Mouse (Mus musculus) CH12.LX (cell line): Measurements from ENCODE around the gene Nfic. TPM values are rescaled to one million over a fixed set of nuclear protein-coding genes. Genes with fewer than 3 reads are reported as not detected.

ENCODE experiments used
- DNase-seq: peaks from one replicate; pipeline ENCODE4 v3.0.0-alpha.2; 2013; ENCODE audit errors: extremely low read depth
- H3K27ac ChIP-seq: 2 replicates; pipeline ENCODE4 v1.5.1; 2012; ENCODE audit warnings: low read depth, mild to moderate bottlenecking, control low read depth, moderate library complexity; ENCODE audit not compliant: insufficient read depth
- H3K27me3 ChIP-seq: replicated peaks from 2 replicates; pipeline ENCODE3; 2012; ENCODE audit warnings: inconsistent platforms
- H3K36me3 ChIP-seq, 2 experiments: replicated peaks in 1 of 2; 2 replicates each; pipeline versions ENCODE3 to v1.6.1; 2012; ENCODE audit warnings: inconsistent platforms in 1 of 2, low read length in 1 of 2, mild to moderate bottlenecking in 1 of 2, mixed read lengths in 1 of 2, moderate library complexity in 1 of 2; ENCODE audit not compliant: control insufficient read depth in 1 of 2, insufficient read depth in 1 of 2
- H3K4me1 ChIP-seq, 2 experiments: 2 replicates each; pipeline ENCODE4 v1.6.1; 2012; ENCODE audit warnings: inconsistent platforms in 1 of 2, moderate library complexity in 1 of 2; ENCODE audit not compliant: insufficient read depth in 2 of 2, control insufficient read depth in 1 of 2
- H3K4me2 ChIP-seq: 2 replicates; pipeline ENCODE4 v1.6.1; 2012; ENCODE audit warnings: low read depth, mild to moderate bottlenecking, control low read depth; ENCODE audit not compliant: poor library complexity, insufficient read depth, severe bottlenecking
- H3K4me3 ChIP-seq, 3 experiments: fragments of 150-350 bp in 1 of 3; sonication (generic) in 1 of 3; replicated peaks in 1 of 3; 2 replicates each; pipeline versions ENCODE3 to v1.5.1; 2011 to 2012; ENCODE audit warnings: low read depth in 2 of 3, low read length in 2 of 3, mild to moderate bottlenecking in 2 of 3, moderate library complexity in 2 of 3, control low read depth in 1 of 3, improper control_type of control experiment in 1 of 3, inconsistent platforms in 1 of 3, mixed read lengths in 1 of 3; ENCODE audit not compliant: poor library complexity in 1 of 3
- H3K79me2 ChIP-seq: replicated peaks from 2 replicates; pipeline ENCODE4 v1.6.1; 2012; ENCODE audit warnings: mild to moderate bottlenecking, moderate library complexity; ENCODE audit not compliant: control insufficient read depth, poor library complexity, insufficient read depth, severe bottlenecking; ENCODE audit errors: extremely low read depth
- H3K9ac ChIP-seq: 2 replicates; pipeline ENCODE4 v1.6.1; 2012; ENCODE audit warnings: low read depth, mild to moderate bottlenecking, control low read depth, moderate library complexity; ENCODE audit not compliant: insufficient read depth
- H3K9me3 ChIP-seq: replicated peaks from 2 replicates; pipeline ENCODE3; 2012; ENCODE audit warnings: low read length, inconsistent platforms, mixed read lengths
- BHLHE40 ChIP-seq: IDR thresholded peaks from 2 replicates; pipeline ENCODE4 v1.6.1; 2011; ENCODE audit warnings: mild to moderate bottlenecking, low read depth, low read length, improper control_type of control experiment
- CHD1 ChIP-seq: IDR thresholded peaks from 2 replicates; pipeline ENCODE4 v1.6.1; 2012; ENCODE audit warnings: low read depth, low read length, improper control_type of control experiment, inconsistent platforms
- CHD2 ChIP-seq: IDR thresholded peaks from 2 replicates; pipeline ENCODE4 v1.6.1; 2011; ENCODE audit warnings: low read length, improper control_type of control experiment
- CTCF ChIP-seq, 2 experiments: IDR thresholded peaks in 1 of 2; conservative IDR thresholded peaks in 1 of 2; 2 replicates each; pipeline ENCODE4 v1.5.1; 2011 to 2012; ENCODE audit warnings: low read depth in 2 of 2, low read length in 2 of 2, improper control_type of control experiment in 1 of 2, inconsistent platforms in 1 of 2, mild to moderate bottlenecking in 1 of 2, moderate library complexity in 1 of 2
- ETS1 ChIP-seq: conservative IDR thresholded peaks from 2 replicates; pipeline ENCODE4 v1.6.1; 2012; ENCODE audit warnings: low read depth, mild to moderate bottlenecking, inconsistent platforms, low read length, improper control_type of control experiment, moderate library complexity
- GABPA ChIP-seq: IDR thresholded peaks from 2 replicates; pipeline ENCODE4 v1.6.1; 2012; ENCODE audit warnings: low read depth, low read length, improper control_type of control experiment, inconsistent platforms; ENCODE audit not compliant: insufficient replicate concordance
- HCFC1 ChIP-seq: IDR thresholded peaks from 2 replicates; pipeline ENCODE4 v1.6.1; 2012; ENCODE audit warnings: low read depth, mild to moderate bottlenecking, inconsistent platforms, low read length, improper control_type of control experiment
- IRF4 ChIP-seq: IDR thresholded peaks from 2 replicates; pipeline ENCODE4 v1.6.1; 2014; ENCODE audit warnings: low read depth, mild to moderate bottlenecking, inconsistent platforms, low read length, improper control_type of control experiment
- JUN ChIP-seq: IDR thresholded peaks from 2 replicates; pipeline ENCODE4 v1.6.1; 2011; ENCODE audit warnings: low read depth, mild to moderate bottlenecking, low read length, improper control_type of control experiment, moderate library complexity; ENCODE audit not compliant: insufficient read depth
- JUND ChIP-seq: conservative IDR thresholded peaks from 2 replicates; pipeline ENCODE4 v1.6.1; 2011; ENCODE audit warnings: low read depth, low read length, improper control_type of control experiment
- KAT2A ChIP-seq: IDR thresholded peaks from 2 replicates; pipeline ENCODE4 v1.6.1; 2012; ENCODE audit warnings: low read length, improper control_type of control experiment, inconsistent platforms; ENCODE audit not compliant: insufficient replicate concordance
- MAX ChIP-seq: IDR thresholded peaks from 2 replicates; pipeline ENCODE4 v1.6.1; 2011; ENCODE audit warnings: low read length, improper control_type of control experiment
- MAZ ChIP-seq: IDR thresholded peaks from 2 replicates; pipeline ENCODE4 v1.6.1; 2012; ENCODE audit warnings: low read depth, mild to moderate bottlenecking, inconsistent platforms, low read length, improper control_type of control experiment, moderate library complexity
- MEF2A ChIP-seq: IDR thresholded peaks from 2 replicates; pipeline ENCODE4 v1.6.1; 2014; ENCODE audit warnings: low read depth, mild to moderate bottlenecking, inconsistent platforms, low read length, improper control_type of control experiment, borderline replicate concordance
- MXI1 ChIP-seq: IDR thresholded peaks from 2 replicates; pipeline ENCODE4 v1.6.1; 2011; ENCODE audit warnings: mild to moderate bottlenecking, low read depth, low read length, improper control_type of control experiment
- MYC ChIP-seq: IDR thresholded peaks from 2 replicates; pipeline ENCODE4 v1.6.1; 2011; ENCODE audit warnings: low read depth, mild to moderate bottlenecking, improper control_type of control experiment, low read length
- NELFE ChIP-seq: IDR thresholded peaks from 2 replicates; pipeline ENCODE4 v1.6.1; 2011; ENCODE audit warnings: low read depth, low read length, improper control_type of control experiment
- NRF1 ChIP-seq: IDR thresholded peaks from 2 replicates; pipeline ENCODE4 v1.6.1; 2014; ENCODE audit warnings: low read depth, mild to moderate bottlenecking, inconsistent platforms, low read length, improper control_type of control experiment, moderate library complexity
- PAX5 ChIP-seq: IDR thresholded peaks from 2 replicates; pipeline ENCODE4 v1.6.1; 2012; ENCODE audit warnings: low read length, inconsistent platforms, mixed read lengths
- POLR2A ChIP-seq: IDR thresholded peaks from 2 replicates; pipeline ENCODE4 v1.6.1; 2011; ENCODE audit warnings: low read depth, mild to moderate bottlenecking, improper control_type of control experiment, low read length
- POLR2AphosphoS2 ChIP-seq: IDR thresholded peaks from 2 replicates; pipeline ENCODE4 v1.6.1; 2011; ENCODE audit warnings: low read depth, low read length, improper control_type of control experiment
- RCOR1 ChIP-seq: conservative IDR thresholded peaks from 2 replicates; pipeline ENCODE4 v1.6.1; 2012; ENCODE audit warnings: low read depth, mild to moderate bottlenecking, inconsistent platforms, low read length, improper control_type of control experiment
- SIN3A ChIP-seq: IDR thresholded peaks from 2 replicates; pipeline ENCODE4 v1.6.1; 2012; ENCODE audit warnings: low read length, improper control_type of control experiment, inconsistent platforms
- SMC3 ChIP-seq: IDR thresholded peaks from 2 replicates; pipeline ENCODE4 v1.6.1; 2011; ENCODE audit warnings: low read depth, low read length, improper control_type of control experiment
- TBP ChIP-seq: conservative IDR thresholded peaks from 2 replicates; pipeline ENCODE4 v1.6.1; 2011; ENCODE audit warnings: low read depth, low read length, improper control_type of control experiment
- TCF12 ChIP-seq: IDR thresholded peaks from 2 replicates; pipeline ENCODE4 v1.6.1; 2014; ENCODE audit warnings: low read depth, mild to moderate bottlenecking, inconsistent platforms, low read length, improper control_type of control experiment
- UBTF ChIP-seq: IDR thresholded peaks from 2 replicates; pipeline ENCODE4 v1.6.1; 2012; ENCODE audit warnings: low read depth, mild to moderate bottlenecking, inconsistent platforms, low read length, improper control_type of control experiment, moderate library complexity
- USF1 ChIP-seq: IDR thresholded peaks from 2 replicates; pipeline ENCODE4 v1.6.1; 2014; ENCODE audit warnings: low read depth, mild to moderate bottlenecking, inconsistent platforms, low read length, improper control_type of control experiment
- USF2 ChIP-seq: conservative IDR thresholded peaks from 2 replicates; pipeline ENCODE4 v1.6.1; 2011; ENCODE audit warnings: low read depth, low read length, improper control_type of control experiment
- ZC3H11A ChIP-seq: IDR thresholded peaks from 2 replicates; pipeline ENCODE4 v1.6.1; 2012; ENCODE audit warnings: low read depth, mild to moderate bottlenecking, inconsistent platforms, low read length, improper control_type of control experiment
- ZKSCAN1 ChIP-seq: IDR thresholded peaks from 2 replicates; pipeline ENCODE4 v1.6.1; 2012; ENCODE audit warnings: low read depth, inconsistent platforms, low read length, improper control_type of control experiment, borderline replicate concordance
- ZMIZ1 ChIP-seq: IDR thresholded peaks from 2 replicates; pipeline ENCODE4 v1.6.1; 2012; ENCODE audit warnings: low read depth, mild to moderate bottlenecking, inconsistent platforms, low read length, improper control_type of control experiment
- dilution Hi-C: fragments of 300-500 bp; cut with MboI; formaldehyde crosslinking; loops from 2 replicates; pipeline ENCODE4 v1.14.3; 2020; ENCODE audit warnings: low sequenced_read_pairs; ENCODE audit not compliant: extremely low pct_unique_long_range_greater_than_20kb, extremely low pct_ligation_motif_present
- in situ Hi-C: fragments of 300-500 bp; cut with MboI; formaldehyde crosslinking; loops from 3 replicates; pipeline ENCODE4 v1.14.3; 2019; ENCODE audit warnings: low sequenced_read_pairs, low pct_ligation_motif_present, low pct_unique_long_range_greater_than_20kb, mixed read lengths
- polyA plus RNA-seq: library from polyadenylated mRNA; unstranded; fragments of >175 nt; gene quantifications from 2 replicates; pipeline ENCODE4 v1.2.1, GENCODE M21; 2012; ENCODE audit warnings: low read depth; ENCODE audit not compliant: insufficient read length
- total RNA-seq, 2 experiments: library from RNA; depleted of rRNA; stranded (reverse); fragments of 300-350 nt in 1 of 2; fragments of >200 nt in 1 of 2; gene quantifications; 2 replicates each; pipeline ENCODE4 v1.2.3; 2012 to 2014

Gene Nfic
- total and polyA plus RNA-seq, 3 experiments: 0.07 to 4.7 (median 4.0) TPM

DNA sequence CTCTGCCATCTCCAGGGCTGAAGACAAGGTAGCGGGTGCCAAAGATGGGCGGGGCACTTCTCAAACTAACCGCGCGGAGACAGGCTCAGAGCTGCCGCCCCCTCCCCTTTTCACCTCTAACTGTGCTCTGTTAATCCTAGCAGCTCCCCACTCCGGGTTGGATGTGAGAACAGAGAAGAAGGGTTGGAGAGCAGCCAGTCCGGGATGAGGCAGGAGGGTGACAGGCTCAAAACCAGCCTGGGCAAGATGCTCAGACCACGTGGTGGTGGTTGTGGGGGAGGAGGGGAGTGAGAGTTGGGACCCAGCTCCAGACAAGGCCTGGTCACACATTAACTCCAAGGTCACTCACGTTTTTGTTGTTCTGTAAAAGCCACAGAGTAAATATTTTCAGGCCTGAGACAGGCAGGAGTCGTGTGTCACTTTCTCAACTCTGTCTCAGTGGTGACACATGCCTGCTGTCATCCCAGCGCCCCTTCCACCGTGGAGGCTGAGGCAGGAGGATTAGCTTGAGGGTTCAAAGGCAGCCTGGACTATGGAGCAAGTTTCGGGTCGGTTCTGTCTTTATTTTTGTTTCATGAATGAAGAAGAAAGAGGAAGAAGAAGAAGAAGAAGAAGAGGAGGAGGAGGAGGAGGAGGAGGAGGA, 23.8 kb downstream of the Nfic start:
- dilution Hi-C loops: no loop called here
- DNase-seq: no peak
- H3K36me3 ChIP-seq: no peaks in the 10 kb centered on the region
- H3K9ac ChIP-seq: peak overlapping the region; percentile 94; the same call in 1 of the 2 replicates
- H3K4me2 ChIP-seq: peak overlapping the region; percentile 73; the same call in 1 of the 2 replicates
- peaks cover 1% of the 10 kb centered on the region for H3K79me2 ChIP-seq
- TF ChIP-seq SIN3A (no peak), POLR2AphosphoS2 (no peak), ZMIZ1 (no peak), NELFE (no peak), CTCF (conservative IDR thresholded peaks at IDR 0.05 in 1 of 2, IDR thresholded peaks at IDR 0.05 in 1 of 2; ENCODE audit: low read depth in 2 of 2, low read length in 2 of 2) (no peak), IRF4 (no peak), MEF2A (no peak), CHD2 (no peak), MAX (peak; percentile 74), NRF1 (no peak), CHD1 (no peak), POLR2A (no peak), JUN (no peak), USF1 (peak; percentile 32), RCOR1 (no peak), USF2 (no peak), KAT2A (no peak), MAZ (no peak), UBTF (no peak), TBP (no peak), ZC3H11A (no peak), ETS1 (no peak), MXI1 (peak; percentile 55; the same call in 1 of the 2 replicates), PAX5 (no peak), ZKSCAN1 (no peak), TCF12 (no peak), SMC3 (no peak), HCFC1 (no peak), MYC (peak; percentile 48; the same call in 1 of the 2 replicates), JUND (no peak), GABPA (no peak), BHLHE40 (peak; percentile 27; the same call in 1 of the 2 replicates)
- H3K27ac ChIP-seq: no peak overlapping the region; the same call in 1 of the 2 replicates
- peaks cover 30% of the 10 kb centered on the region for H3K27me3 ChIP-seq
- H3K4me1 ChIP-seq: peaks cover 36 to 64% of the 10 kb centered on the region in 2 experiments
- in situ Hi-C loops: no loop called here
- peak overlapping the region in 1 of 3 experiments; percentile 74 for H3K4me3 ChIP-seq
- H3K9me3 ChIP-seq: no peaks in the 10 kb centered on the region
